Mouse (Mus musculus) heart, postnatal 0 days (tissue): ENCODE results near the gene Slc25a45.

Experiments used
- CTCF ChIP-seq: IDR thresholded peaks from 2 replicates; pipeline ENCODE4 v1.5.1; 2016; ENCODE audit warnings: antibody characterized with exemption, control low read depth, low read depth
- EP300 ChIP-seq: IDR thresholded peaks from 2 replicates; pipeline ENCODE4 v1.6.1; 2016; ENCODE audit warnings: antibody characterized with exemption, low read depth

- TF ChIP-seq CTCF, result no peak
- TF ChIP-seq EP300, result no peak
Measured at GRCm38 (mm10) chr19:5922963-5923362, 45.4 kb downstream of the Slc25a45 start.
